Mouse (Mus musculus): ENCODE measurements around the gene Bad.

- TF ChIP-seq CTCF (IDR thresholded peaks at IDR 0.05; ENCODE audit: extremely low read depth, insufficient read length, insufficient replicate concordance, low read depth, low read length) (no peak), POLR2A (IDR thresholded peaks at IDR 0.05; ENCODE audit: low read depth, low read length) (no peak)
These were observed 39.8 kb downstream of the Bad start for GRCm38 (mm10) chr19:6981465-6981864.

Data from small intestine, adult 2 months (tissue).